Mouse (Mus musculus) ES-Bruce4 (cell line): Measurements from ENCODE around the gene Sdcbp2. TPM values are rescaled to one million over a fixed set of nuclear protein-coding genes. Genes with fewer than 3 reads are reported as not detected.

ENCODE experiments used
- H3K27ac ChIP-seq: 2 replicates; pipeline ENCODE4 v1.5.1; 2012; ENCODE audit warnings: low read length, inconsistent platforms; ENCODE audit not compliant: insufficient read depth
- H3K27me3 ChIP-seq: 2 replicates; pipeline ENCODE4 v1.6.1; 2012; ENCODE audit warnings: mild to moderate bottlenecking, low read length, inconsistent platforms; ENCODE audit not compliant: control insufficient read depth, poor library complexity, insufficient read depth, severe bottlenecking
- H3K36me3 ChIP-seq: 2 replicates; pipeline ENCODE4 v1.6.1; 2012; ENCODE audit warnings: inconsistent platforms, mild to moderate bottlenecking, low read length, moderate library complexity; ENCODE audit not compliant: control insufficient read depth, poor library complexity, insufficient read depth, severe bottlenecking
- H3K4me1 ChIP-seq: one replicate; pipeline ENCODE4 v1.8.1; 2011; ENCODE audit warnings: low read length; ENCODE audit not compliant: control insufficient read depth, insufficient read depth
- H3K4me3 ChIP-seq: 2 replicates; pipeline ENCODE4 v1.5.1; 2011; ENCODE audit warnings: low read depth, mild to moderate bottlenecking, low read length
- H3K9ac ChIP-seq: 2 replicates; pipeline ENCODE4 v1.6.1; 2012; ENCODE audit warnings: low read depth, mild to moderate bottlenecking, inconsistent platforms; ENCODE audit not compliant: poor library complexity, severe bottlenecking
- H3K9me3 ChIP-seq: replicated peaks from 2 replicates; pipeline ENCODE4 v1.6.1; 2012; ENCODE audit warnings: mild to moderate bottlenecking, low read length, inconsistent platforms; ENCODE audit not compliant: control insufficient read depth, poor library complexity, insufficient read depth, severe bottlenecking
- CTCF ChIP-seq: IDR thresholded peaks from one replicate; pipeline ENCODE4 v1.8.1; 2011; ENCODE audit warnings: low read depth, low read length
- EP300 ChIP-seq: IDR thresholded peaks from 2 replicates; pipeline ENCODE4 v1.6.1; 2011; ENCODE audit warnings: low read depth, low read length; ENCODE audit not compliant: insufficient read depth
- POLR2A ChIP-seq: IDR thresholded peaks from one replicate; pipeline ENCODE4 v1.8.1; 2011; ENCODE audit warnings: low read length; ENCODE audit not compliant: insufficient read depth
- polyA plus RNA-seq: library from polyadenylated mRNA; stranded (reverse); fragments of >200 nt; gene quantifications from 2 replicates; pipeline ENCODE4 v1.2.4, GENCODE M21; 2011; ENCODE audit warnings: low read depth; ENCODE audit not compliant: missing spikeins, insufficient read depth, insufficient read length

Sdcbp2 gene
- polyA plus RNA-seq, 1 experiment: 2.6 TPM

GRCm38 (mm10) chr2:151575119-151575698 is 2.8 kb downstream of the Sdcbp2 start:
- H3K36me3 ChIP-seq: no peaks in the 10 kb centered on the region
- H3K27ac ChIP-seq: peak overlapping the region; percentile 88
- H3K27me3 ChIP-seq: no peaks in the 10 kb centered on the region
- TF ChIP-seq POLR2A (no peak), EP300 (no peak), CTCF (no peak)
- H3K4me1 ChIP-seq: no peaks in the 10 kb centered on the region
- no peaks in the 10 kb centered on the region for H3K9me3 ChIP-seq
- H3K9ac ChIP-seq: peak overlapping the region; percentile 74
- H3K4me3 ChIP-seq: peak overlapping the region; percentile 42

DNA sequence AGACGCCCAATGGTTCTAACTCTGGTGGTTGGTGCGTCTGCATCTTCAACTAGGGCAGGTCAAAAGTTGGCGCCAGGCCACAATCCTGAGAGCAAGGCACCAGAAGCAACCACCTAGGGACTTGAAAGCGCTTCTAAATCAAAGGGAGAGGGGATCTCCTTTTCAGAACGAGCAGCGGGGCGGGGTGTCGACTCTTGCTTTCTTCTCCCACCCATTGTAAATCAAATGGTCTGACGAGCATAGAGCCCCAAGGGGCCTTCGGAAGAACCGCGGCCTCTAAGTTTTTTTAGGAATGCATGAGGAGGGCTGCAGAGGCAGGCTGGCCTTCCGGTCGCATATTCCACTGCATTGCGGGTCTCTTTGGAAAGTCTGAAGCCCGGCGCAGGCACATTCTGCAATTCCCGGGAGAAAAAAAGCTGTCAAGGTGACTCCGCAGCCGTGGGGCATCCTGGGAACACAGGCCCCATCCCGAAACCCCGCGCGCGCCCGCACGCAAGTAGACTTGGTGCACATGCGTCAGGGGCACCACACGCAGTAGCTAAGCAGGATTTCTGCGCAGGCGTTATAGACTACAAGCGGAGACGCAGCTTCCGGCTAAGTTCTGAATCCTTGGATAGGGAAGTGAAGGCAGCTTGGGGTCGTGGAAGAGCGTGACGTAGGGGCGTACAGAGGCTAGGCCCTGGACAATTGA is 3.4 kb downstream of the Sdcbp2 start:
- H3K4me3 ChIP-seq: peak overlapping the region; percentile 42
- TF ChIP-seq POLR2A (no peak), CTCF (no peak), EP300 (no peak)
- H3K27ac ChIP-seq: peak overlapping the region; percentile 88
- H3K4me1 ChIP-seq: no peaks in the 10 kb centered on the region
- H3K9ac ChIP-seq: peak overlapping the region; percentile 74
- no peaks in the 10 kb centered on the region for H3K27me3 ChIP-seq
- H3K9me3 ChIP-seq: no peaks in the 10 kb centered on the region
- H3K36me3 ChIP-seq: no peaks in the 10 kb centered on the region

- H3K27me3 ChIP-seq: no peaks in the 10 kb centered on the region
- H3K9ac ChIP-seq: no peak overlapping the region
- TF ChIP-seq EP300: no peak
- TF ChIP-seq POLR2A: no peak
- TF ChIP-seq CTCF: no peak
- H3K4me3 ChIP-seq: no peak overlapping the region
- no peaks in the 10 kb centered on the region for H3K4me1 ChIP-seq
- no peaks in the 10 kb centered on the region for H3K36me3 ChIP-seq
- no peak overlapping the region for H3K27ac ChIP-seq
- no peaks in the 10 kb centered on the region for H3K9me3 ChIP-seq
Measured at GRCm38 (mm10) chr2:151579183-151579582, 6.8 kb downstream of the Sdcbp2 start.

- no peak overlapping the region for H3K27ac ChIP-seq
- H3K36me3 ChIP-seq: no peaks in the 10 kb centered on the region
- H3K27me3 ChIP-seq: no peaks in the 10 kb centered on the region
- no peak for TF ChIP-seq EP300
- TF ChIP-seq CTCF: no peak
- TF ChIP-seq POLR2A: no peak
- no peaks in the 10 kb centered on the region for H3K4me1 ChIP-seq
- H3K9ac ChIP-seq: no peak overlapping the region
- no peak overlapping the region for H3K4me3 ChIP-seq
- H3K9me3 ChIP-seq: no peaks in the 10 kb centered on the region
Measured at GRCm38 (mm10) chr2:151580945-151581344, 8.5 kb downstream of the Sdcbp2 start.

GRCm38 (mm10) chr2:151585934-151586333 is 13.5 kb downstream of the Sdcbp2 start:
- TF ChIP-seq POLR2A (no peak), CTCF (no peak), EP300 (no peak)
- Histone ChIP-seq H3K27ac (no peak overlapping the region), H3K9me3 (no peaks in the 10 kb centered on the region), H3K4me3 (no peak overlapping the region), H3K9ac (no peak overlapping the region), H3K36me3 (no peaks in the 10 kb centered on the region), H3K27me3 (no peaks in the 10 kb centered on the region), H3K4me1 (no peaks in the 10 kb centered on the region)

DNA sequence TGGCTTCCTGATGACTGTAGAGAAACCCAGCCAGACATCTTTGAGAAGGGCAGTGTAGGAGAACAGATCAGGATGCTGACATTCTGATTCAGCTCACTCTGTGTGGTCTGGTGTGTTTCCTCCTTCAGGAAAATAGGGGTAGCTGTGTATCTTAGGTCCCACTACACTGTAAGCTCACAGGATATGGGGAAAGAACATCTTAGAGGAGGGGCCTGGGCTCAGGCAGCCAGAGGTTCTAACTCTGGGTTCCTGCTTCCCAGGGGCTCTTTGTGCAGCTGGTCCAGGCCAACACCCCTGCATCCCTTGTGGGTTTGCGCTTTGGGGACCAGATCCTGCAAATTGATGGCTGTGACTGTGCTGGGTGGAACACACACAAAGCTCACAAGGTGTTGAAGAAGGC is 14.4 kb downstream of the Sdcbp2 start:
- H3K36me3 ChIP-seq: no peaks in the 10 kb centered on the region
- no peak overlapping the region for H3K4me3 ChIP-seq
- H3K9me3 ChIP-seq: no peaks in the 10 kb centered on the region
- H3K27ac ChIP-seq: no peak overlapping the region
- no peaks in the 10 kb centered on the region for H3K4me1 ChIP-seq
- TF ChIP-seq CTCF (no peak), POLR2A (no peak), EP300 (no peak)
- H3K9ac ChIP-seq: no peak overlapping the region
- H3K27me3 ChIP-seq: no peaks in the 10 kb centered on the region
